Mouse (Mus musculus) cerebellum, adult 2 months (tissue): ENCODE data around the gene Stambpl1. TPM values are rescaled to one million over a fixed set of nuclear protein-coding genes. Genes with fewer than 3 reads are reported as not detected.

Source experiments
- DNase-seq, 2 experiments: peaks; one replicate each; pipeline ENCODE4 v3.0.0; 2021
- H3K27ac ChIP-seq: fragments of 200-500 bp; 2 replicates; pipeline ENCODE4 v1.5.1; 2012; ENCODE audit warnings: low read length, control low read depth, inconsistent platforms; ENCODE audit not compliant: insufficient read depth
- H3K27me3 ChIP-seq: fragments of 200-500 bp; 2 replicates; pipeline ENCODE4 v1.6.1; 2012; ENCODE audit warnings: inconsistent platforms, mild to moderate bottlenecking, low read length, moderate library complexity; ENCODE audit not compliant: control insufficient read depth, insufficient read depth
- H3K4me1 ChIP-seq: fragments of 200-500 bp; 2 replicates; pipeline ENCODE4 v1.6.1; 2011; ENCODE audit warnings: low read length; ENCODE audit not compliant: control insufficient read depth, insufficient read depth
- H3K4me3 ChIP-seq: fragments of 200-500 bp; replicated peaks from 2 replicates; pipeline ENCODE3; 2011; ENCODE audit warnings: mild to moderate bottlenecking, low read depth, low read length, control low read depth; ENCODE audit not compliant: insufficient read depth
- CTCF ChIP-seq: fragments of 200-500 bp; IDR thresholded peaks from 2 replicates; pipeline ENCODE4 v1.5.1; 2011; ENCODE audit warnings: low read depth, mild to moderate bottlenecking, control low read depth, low read length, moderate library complexity, borderline replicate concordance; ENCODE audit not compliant: insufficient read depth
- POLR2A ChIP-seq: fragments of 200-500 bp; IDR thresholded peaks from 2 replicates; pipeline ENCODE4 v1.6.1; 2011; ENCODE audit warnings: low read length, control low read depth, borderline replicate concordance; ENCODE audit not compliant: insufficient read depth
- WGBS: fragments of 180-500 bp; shearing (Covaris S2); methylation state at CpG from one replicate; pipeline ENCODE4 v1.1.7; 2018; 5-methylcytosine and 5-hydroxymethylcytosine counted together
- polyA plus RNA-seq: library from polyadenylated mRNA; depleted of rRNA; stranded (reverse); fragments of >200 nt; gene quantifications from 2 replicates; pipeline ENCODE4 v1.2.3, GENCODE M21; 2012

Stambpl1 gene
- polyA plus RNA-seq, 1 experiment, result 17.9 TPM

DNA sequence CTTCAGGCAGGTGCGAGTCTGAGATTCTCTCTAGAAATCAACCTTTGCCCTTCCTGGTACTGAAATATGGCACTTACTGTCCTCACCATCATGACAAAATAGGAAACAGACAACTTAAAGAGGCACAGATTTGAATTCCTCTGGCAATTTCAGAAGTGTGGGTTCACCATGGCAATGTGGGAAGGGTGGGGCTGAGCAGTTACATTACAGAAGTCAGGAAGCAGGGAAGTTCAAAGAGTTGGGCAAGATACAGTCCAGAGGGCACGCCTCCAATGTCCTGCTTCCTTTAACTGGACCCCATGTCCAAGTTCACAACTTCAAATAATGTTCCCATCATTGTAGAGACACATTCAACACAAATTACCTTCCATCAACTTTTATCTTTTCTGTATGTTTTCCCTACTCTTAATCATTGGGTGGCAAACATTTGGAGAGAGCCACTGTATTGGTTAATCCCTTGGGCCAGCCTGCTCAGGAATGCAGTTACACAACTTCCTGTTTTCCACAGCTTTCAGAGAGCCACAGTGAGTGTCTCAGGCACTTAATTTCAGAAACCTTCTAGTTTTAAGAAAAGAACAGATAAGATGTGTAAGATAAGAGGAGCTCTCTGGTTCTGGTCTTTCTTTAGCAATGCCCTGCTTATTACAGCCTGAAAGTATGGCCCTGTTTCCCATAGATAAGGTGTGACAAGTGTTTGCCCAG lies 70.4 kb downstream of the Stambpl1 start:
- WGBS, result 85% methylated on average over 2 of the region's 2 CpGs
- no peak for TF ChIP-seq POLR2A
- TF ChIP-seq CTCF, result no peak
- H3K27ac ChIP-seq, result no peak overlapping the region
- no peak for DNase-seq
- no peaks in the 10 kb centered on the region for H3K4me1 ChIP-seq
- no peaks in the 10 kb centered on the region for H3K27me3 ChIP-seq
- no peak overlapping the region for H3K4me3 ChIP-seq

DNA sequence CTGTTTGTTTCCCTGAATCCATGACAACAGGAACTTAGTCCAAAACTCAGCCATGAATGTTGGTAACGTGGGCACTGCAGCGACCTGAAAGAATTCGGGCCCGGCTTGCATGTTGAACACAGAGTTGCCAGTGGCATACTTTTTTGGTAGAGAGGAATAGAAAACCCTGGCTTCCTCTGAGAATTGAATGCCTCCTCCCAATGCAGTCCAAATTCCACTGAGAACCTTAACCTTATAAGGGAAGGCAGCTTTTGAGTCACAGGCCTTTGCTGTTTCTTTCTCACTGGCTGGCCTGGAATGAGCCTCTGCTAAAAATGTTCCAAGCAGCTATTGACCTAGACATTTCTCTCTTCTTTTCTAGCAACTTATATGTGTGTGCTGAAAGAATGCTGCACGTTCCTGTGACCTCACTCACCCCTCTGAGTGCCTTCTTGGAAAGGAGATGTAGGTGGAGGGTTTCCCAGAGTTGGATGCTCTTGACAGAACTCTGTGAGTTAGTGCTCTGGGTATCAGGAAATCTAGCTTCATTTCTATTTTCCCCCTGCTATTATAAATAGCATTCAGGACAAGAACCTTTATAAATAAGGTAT lies 73.7 kb downstream of the Stambpl1 start:
- WGBS, result 43% methylated on average over 5 of the region's 5 CpGs
- TF ChIP-seq CTCF (no peak), POLR2A (no peak)
- H3K4me1 ChIP-seq, result no peaks in the 10 kb centered on the region
- no peaks in the 10 kb centered on the region for H3K27me3 ChIP-seq
- no peak overlapping the region for H3K27ac ChIP-seq
- DNase-seq, result no peak
- no peak overlapping the region for H3K4me3 ChIP-seq

DNA sequence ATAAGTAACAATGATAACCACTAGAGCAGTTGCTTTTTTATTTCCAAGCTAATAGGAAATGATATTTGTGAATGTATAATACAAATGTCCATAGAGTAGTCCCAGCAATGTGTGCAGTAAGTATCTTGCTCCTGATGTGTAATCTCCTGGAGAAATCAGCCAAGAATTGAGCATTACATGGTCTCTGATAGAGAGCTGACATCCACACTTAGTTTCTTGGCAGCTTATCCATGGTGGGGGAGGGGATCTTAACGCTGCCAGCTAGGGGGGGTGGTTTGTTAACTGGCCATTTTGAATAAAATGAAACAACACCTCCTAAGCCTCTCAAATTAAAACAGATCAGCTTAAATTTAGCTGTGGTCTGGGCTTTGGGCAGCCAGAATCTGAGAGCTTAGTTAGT lies 77.0 kb downstream of the Stambpl1 start:
- DNase-seq, result no peak
- Histone ChIP-seq H3K4me3 (no peak overlapping the region), H3K27ac (no peak overlapping the region), H3K27me3 (no peaks in the 10 kb centered on the region), H3K4me1 (no peaks in the 10 kb centered on the region)
- TF ChIP-seq CTCF (no peak), POLR2A (no peak)
- 6% methylated on average over 1 of the region's 1 CpGs for WGBS

DNA sequence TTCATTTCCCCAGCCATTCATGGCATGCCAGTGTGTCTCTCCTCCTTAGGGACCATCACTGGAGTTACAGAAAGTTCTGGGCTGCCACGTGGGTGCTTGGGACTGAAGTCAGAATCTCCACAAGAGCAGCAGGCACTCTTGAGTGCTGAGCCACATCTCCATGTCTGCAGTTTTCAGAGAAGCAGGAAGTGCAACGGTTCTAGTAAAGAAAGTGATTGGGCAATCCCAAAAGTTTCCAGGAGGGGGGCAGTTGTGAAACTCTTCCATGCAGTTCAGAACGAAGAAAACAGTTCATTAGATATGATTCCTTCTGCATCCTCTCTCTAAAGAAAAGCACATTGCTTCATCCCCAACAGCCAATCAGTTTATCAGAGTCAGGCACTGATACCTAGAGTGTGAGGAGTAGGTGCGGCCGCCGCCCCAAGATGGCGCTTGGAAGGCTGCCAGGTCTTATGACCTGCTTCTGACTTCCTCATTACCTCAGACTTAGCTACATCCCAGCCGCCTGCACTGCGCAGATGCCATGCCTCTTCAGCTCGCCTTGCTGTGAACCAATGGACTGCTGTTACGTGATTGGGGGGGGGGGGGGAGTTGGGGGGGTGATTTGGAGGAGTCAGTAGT lies 78.2 kb downstream of the Stambpl1 start:
- 83% methylated on average over 11 of the region's 11 CpGs for WGBS
- no peaks in the 10 kb centered on the region for H3K4me1 ChIP-seq
- TF ChIP-seq POLR2A (no peak), CTCF (no peak)
- no peak overlapping the region for H3K4me3 ChIP-seq
- DNase-seq, result no peak
- H3K27me3 ChIP-seq, result no peaks in the 10 kb centered on the region
- no peak overlapping the region for H3K27ac ChIP-seq

DNA sequence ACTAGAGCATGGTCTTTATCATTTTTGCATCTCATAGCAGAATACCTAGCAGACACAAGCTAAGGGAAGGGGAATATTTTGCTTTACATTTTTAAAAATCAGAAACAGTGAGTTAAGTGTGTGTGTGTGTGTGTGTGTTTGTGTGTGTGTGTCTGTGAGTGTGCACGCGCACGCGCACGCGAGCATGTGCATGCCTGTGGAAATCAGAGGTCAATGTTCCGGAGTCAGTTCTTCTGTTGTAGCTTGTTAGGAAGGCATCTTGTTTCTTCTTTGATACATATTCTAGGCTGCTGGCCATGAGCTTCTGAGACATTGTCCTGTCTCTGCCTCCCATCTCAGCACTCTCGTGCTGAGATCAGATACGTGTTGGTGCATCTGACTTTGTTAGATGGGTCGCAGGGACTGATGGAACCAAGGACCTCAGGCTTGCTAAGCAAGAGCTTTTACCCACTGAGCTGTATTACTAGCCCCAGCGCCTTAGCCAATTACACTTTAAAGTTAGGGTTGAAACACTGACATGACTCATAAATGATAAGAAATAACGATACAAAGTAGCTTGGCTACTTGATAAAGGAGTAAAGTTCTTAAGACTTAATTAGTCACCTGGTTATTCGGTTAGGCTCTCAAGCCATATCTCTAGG lies 78.9 kb downstream of the Stambpl1 start:
- Histone ChIP-seq H3K4me3 (no peak overlapping the region), H3K27me3 (no peaks in the 10 kb centered on the region), H3K4me1 (no peaks in the 10 kb centered on the region), H3K27ac (no peak overlapping the region)
- no peak for TF ChIP-seq POLR2A
- TF ChIP-seq CTCF, result no peak
- 96% methylated on average over 13 of the region's 13 CpGs for WGBS
- no peak for DNase-seq

DNA sequence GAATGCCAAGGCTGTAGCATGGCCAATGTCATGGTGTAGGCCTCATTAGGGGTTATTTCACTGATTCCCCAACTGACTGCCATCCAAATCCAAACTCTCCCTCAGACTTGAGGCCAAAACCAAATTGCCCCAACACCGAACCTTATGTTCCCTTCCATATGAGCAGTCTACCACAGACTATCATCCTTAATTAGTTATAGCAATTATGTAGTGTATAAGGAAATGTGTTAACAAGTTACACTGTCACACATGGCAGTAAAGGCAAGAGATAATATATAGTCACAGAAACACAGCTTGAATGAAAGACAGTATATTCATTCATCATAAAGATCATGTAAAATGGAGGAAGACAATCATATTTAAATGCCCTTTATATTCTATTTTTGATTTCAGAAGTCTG lies 81.0 kb downstream of the Stambpl1 start:
- Histone ChIP-seq H3K4me1 (no peaks in the 10 kb centered on the region), H3K27ac (no peak overlapping the region), H3K4me3 (no peak overlapping the region), H3K27me3 (no peaks in the 10 kb centered on the region)
- WGBS, result 81% methylated on average over 1 of the region's 1 CpGs
- DNase-seq, result no peak
- no peak for TF ChIP-seq CTCF
- no peak for TF ChIP-seq POLR2A

DNA sequence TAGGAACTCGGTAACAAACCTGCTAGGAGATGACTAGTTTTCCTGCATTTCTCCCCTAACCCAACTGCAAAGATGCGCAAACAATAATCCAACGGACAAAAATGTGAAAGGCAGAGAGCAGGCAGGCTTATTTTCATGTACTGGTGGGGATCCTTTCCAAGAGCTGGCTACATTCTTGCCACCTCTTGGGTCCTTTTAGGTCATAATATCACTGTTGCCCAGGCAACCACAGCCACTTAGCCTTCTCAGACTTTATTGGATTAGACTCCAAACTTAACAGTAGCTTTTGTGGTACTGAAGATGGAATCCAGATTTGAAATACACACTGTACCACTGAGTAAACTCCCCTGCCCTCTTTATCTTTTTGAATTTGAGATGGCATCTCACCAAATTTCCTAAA lies 86.0 kb downstream of the Stambpl1 start:
- no peak for DNase-seq
- TF ChIP-seq CTCF (no peak), POLR2A (no peak)
- Histone ChIP-seq H3K27me3 (no peaks in the 10 kb centered on the region), H3K27ac (no peak overlapping the region), H3K4me1 (no peaks in the 10 kb centered on the region), H3K4me3 (no peak overlapping the region)
- 51% methylated on average over 3 of the region's 3 CpGs for WGBS
